ENCODE assay signal across 14 mouse cellular contexts in genomic region chr5:25031456-25031856, GRCm38 (mm10).
DNase-seq lines count a peak whose midpoint lies in the region; ATAC-seq lines count a peak whose summit lies in the region.
"Had no signal": no experiment of that assay in that cellular context is flagged by ENCODE, and none has a peak within 500 bp of the region (broad histone marks: within the 10 kb centered on the region; RNA-seq: fewer than 3 reads in every experiment).

No protein-coding gene starts in this region.

- 50% methylated on average over 4 of the region's 4 CpGs for WGBS in heart, embryonic 12.5 days
- 45% methylated on average over 4 of the region's 4 CpGs for whole genome bisulfite sequencing in liver, embryonic 11.5 days
- 75% methylated on average over 4 of the region's 4 CpGs for WGBS in kidney, embryonic 16.5 days

- 0 out of 2 replicates have a peak overlapping the region, but pooled peaks have one; percentile 2 for H3K9ac ChIP-seq in heart, embryonic 12.5 days
- no peak overlapping the region for H3K9ac ChIP-seq in liver, embryonic 11.5 days (ENCODE audit: low read depth, low read length)
- H3K9ac ChIP-seq in kidney, embryonic 16.5 days (replicated peaks; ENCODE audit: low read length) = no peak overlapping the region
- H3K9ac ChIP-seq: limb, embryonic 13.5 days had no signal

- H3K4me3 ChIP-seq in heart, embryonic 12.5 days = no peak overlapping the region
- H3K4me3 ChIP-seq in liver, embryonic 11.5 days (ENCODE audit: low read depth, low read length) = no peak overlapping the region
- H3K4me3 ChIP-seq in kidney, embryonic 16.5 days (ENCODE audit: low read length) = no peak overlapping the region
- H3K4me3 ChIP-seq: embryonic facial prominence, embryonic 10.5 days; limb, embryonic 13.5 days; myocyte had no signal

- H3K27me3 ChIP-seq in heart, embryonic 12.5 days (replicated peaks) = no peaks in the 10 kb centered on the region
- H3K27me3 ChIP-seq in liver, embryonic 11.5 days (replicated peaks; ENCODE audit: control insufficient read depth, insufficient read depth, low read length) = no peaks in the 10 kb centered on the region
- H3K27me3 ChIP-seq in kidney, embryonic 16.5 days (ENCODE audit: insufficient read depth, low read length) = no peaks in the 10 kb centered on the region
- H3K27me3 ChIP-seq: limb, embryonic 13.5 days had no signal

- no peaks in the 10 kb centered on the region for H3K36me3 ChIP-seq in heart, embryonic 12.5 days
- no peaks in the 10 kb centered on the region for H3K36me3 ChIP-seq in liver, embryonic 11.5 days (ENCODE audit: control insufficient read depth, insufficient read depth, low read length)
- no peaks in the 10 kb centered on the region for H3K36me3 ChIP-seq in kidney, embryonic 16.5 days (ENCODE audit: insufficient read depth, low read length)
- H3K36me3 ChIP-seq: embryonic facial prominence, embryonic 10.5 days; limb, embryonic 13.5 days had no signal

- peak overlapping the region; percentile 93 for H3K27ac ChIP-seq in heart, embryonic 12.5 days (ENCODE audit: poor library complexity, severe bottlenecking)
- peak overlapping the region; percentile 38; the same call in 1 of the 2 replicates for H3K27ac ChIP-seq in liver, embryonic 11.5 days (ENCODE audit: low read depth, low read length)
- H3K27ac ChIP-seq in kidney, embryonic 16.5 days (ENCODE audit: low read length) = no peak overlapping the region
- H3K27ac ChIP-seq: embryonic facial prominence, embryonic 10.5 days; limb, embryonic 13.5 days; macrophage had no signal

- no peak for DNase-seq in heart, adult 8-10 months (ENCODE audit: low spot score)
- peak; percentile 79 for DNase-seq in brain, adult 2 months (ENCODE audit: low read depth, low spot score)
- peak; percentile 86 to 95 for DNase-seq in layer of hippocampus, adult 18-20 months (ENCODE audit: low spot score in 2 of 2)
- DNase-seq in liver, embryonic 11.5 days (ENCODE audit: low spot score) = no peak
- DNase-seq in natural killer cell, adult 2 months (ENCODE audit: low spot score in 2 of 2) = no peak
- no peak for DNase-seq in MN1 (ENCODE audit: low spot score)
- DNase-seq: adrenal gland, postnatal 25 days; kidney, adult 18-20 months had no signal

- H3K4me1 ChIP-seq in heart, embryonic 12.5 days (replicated peaks) = peaks cover 36% of the 10 kb centered on the region
- H3K4me1 ChIP-seq in liver, embryonic 11.5 days (replicated peaks; ENCODE audit: control insufficient read depth, insufficient read depth, low read length) = peaks cover 18% of the 10 kb centered on the region
- no peaks in the 10 kb centered on the region for H3K4me1 ChIP-seq in kidney, embryonic 16.5 days (ENCODE audit: insufficient read depth, low read length)
- H3K4me1 ChIP-seq: limb, embryonic 13.5 days had no signal

- H3K9me3 ChIP-seq in heart, embryonic 12.5 days (replicated peaks) = no peaks in the 10 kb centered on the region
- H3K9me3 ChIP-seq in liver, embryonic 11.5 days (ENCODE audit: control insufficient read depth, low read length) = no peaks in the 10 kb centered on the region
- H3K9me3 ChIP-seq in kidney, embryonic 16.5 days (ENCODE audit: low read length) = no peaks in the 10 kb centered on the region
- H3K9me3 ChIP-seq: embryonic facial prominence, embryonic 10.5 days; limb, embryonic 13.5 days had no signal

- ATAC-seq in heart, embryonic 12.5 days (ENCODE audit: insufficient number of reproducible peaks, low FRiP score) = peak; percentile 13; the same call in 1 of the 2 replicates
- ATAC-seq in liver, embryonic 11.5 days (replicated peaks; ENCODE audit: low FRiP score) = peak; percentile 74
- no peak for ATAC-seq in kidney, embryonic 16.5 days (ENCODE audit: low FRiP score, low TSS enrichment)

- H3K4me2 ChIP-seq in heart, embryonic 12.5 days = no peak overlapping the region
- no peak overlapping the region for H3K4me2 ChIP-seq in liver, embryonic 11.5 days
- H3K4me2 ChIP-seq in kidney, embryonic 16.5 days (replicated peaks; ENCODE audit: low read depth, low read length) = no peak overlapping the region
- H3K4me2 ChIP-seq: limb, embryonic 13.5 days had no signal

Comparison
In these comparisons a context has a peak if more than half of its experiments do, and no peak if none do; other contexts are left out.
1. DNase-seq: peak in brain, adult 2 months (single experiment) and layer of hippocampus, adult 18-20 months (2 of 2); none in heart, adult 8-10 months (single experiment), liver, embryonic 11.5 days (single experiment), natural killer cell, adult 2 months (0 of 2) and MN1 (single experiment).